Mouse (Mus musculus): ENCODE results near the gene Spi1.
A peak's percentile ranks its signal among the peaks of the same experiment; 100 is the strongest.
"Not testable (repeated sequence)": the region's sequence is repeated elsewhere in the genome, so short reads cannot be mapped to it uniquely, and the experiment has no call there.

Gene Spi1

GRCm38 (mm10) chr2:91090827-91091226 is 8.6 kb downstream of the Spi1 start:
- DNase-seq (ENCODE audit: low read depth, low spot score) = no peak

GRCm38 (mm10) chr2:91096524-91096923 is 14.3 kb downstream of the Spi1 start:
- no peak for DNase-seq (ENCODE audit: low read depth, low spot score)

- DNase-seq (ENCODE audit: low read depth, low spot score) = no peak
Observed at GRCm38 (mm10) chr2:91097015-91097414, 14.8 kb downstream of the Spi1 start.

DNA sequence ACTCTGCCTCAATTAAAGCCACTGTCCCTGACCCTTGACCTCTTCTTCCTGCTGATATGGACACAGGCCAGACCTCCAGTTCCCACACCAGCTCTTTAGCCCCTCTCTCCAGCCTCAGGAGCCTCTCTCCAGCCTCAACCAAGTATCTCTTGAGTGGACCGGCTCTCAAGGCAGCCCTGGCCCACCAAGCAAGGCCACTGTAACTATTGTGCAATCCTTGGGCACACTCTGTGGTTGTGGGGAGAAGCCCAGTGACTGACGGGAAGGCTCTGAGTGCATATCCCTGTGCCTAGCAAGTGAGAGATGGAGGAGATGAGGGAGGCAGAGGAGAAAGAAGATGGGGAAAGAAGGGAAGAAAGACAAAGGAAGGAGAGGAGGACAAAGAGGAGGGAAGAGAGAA is 16.0 kb downstream of the Spi1 start:
- no peak for DNase-seq (ENCODE audit: low read depth, low spot score)

DNA sequence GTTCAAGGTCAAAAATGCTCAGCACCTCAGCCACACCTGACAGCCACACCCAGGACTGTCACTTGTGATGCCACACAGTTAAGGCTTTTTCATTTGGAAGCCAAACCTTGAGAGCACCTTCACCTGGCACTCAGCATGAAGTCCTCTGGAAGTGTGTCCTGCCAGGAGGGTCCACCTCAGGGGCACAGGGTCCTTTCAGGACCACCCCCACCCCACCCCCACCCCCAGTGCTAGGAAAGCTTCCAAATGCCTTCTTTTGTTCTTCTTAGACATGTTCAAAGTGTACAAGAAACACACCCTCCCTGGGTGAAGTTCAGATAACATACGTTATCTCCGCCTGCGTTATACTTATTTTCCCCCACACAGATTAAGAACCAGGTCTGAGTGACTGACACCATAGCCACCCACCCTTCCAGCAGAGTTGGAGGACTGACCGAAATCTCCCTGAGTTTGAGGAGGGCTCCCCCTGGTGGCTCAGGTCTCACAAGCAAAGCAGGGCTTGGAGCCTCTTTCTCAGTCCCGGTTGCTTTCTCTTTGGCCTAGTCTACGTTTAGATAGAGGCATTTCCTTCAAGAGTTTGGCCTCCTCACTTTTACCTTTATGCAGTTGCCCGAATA is 19.0 kb downstream of the Spi1 start:
- DNase-seq (ENCODE audit: low read depth, low spot score) = peak; percentile 53

DNA sequence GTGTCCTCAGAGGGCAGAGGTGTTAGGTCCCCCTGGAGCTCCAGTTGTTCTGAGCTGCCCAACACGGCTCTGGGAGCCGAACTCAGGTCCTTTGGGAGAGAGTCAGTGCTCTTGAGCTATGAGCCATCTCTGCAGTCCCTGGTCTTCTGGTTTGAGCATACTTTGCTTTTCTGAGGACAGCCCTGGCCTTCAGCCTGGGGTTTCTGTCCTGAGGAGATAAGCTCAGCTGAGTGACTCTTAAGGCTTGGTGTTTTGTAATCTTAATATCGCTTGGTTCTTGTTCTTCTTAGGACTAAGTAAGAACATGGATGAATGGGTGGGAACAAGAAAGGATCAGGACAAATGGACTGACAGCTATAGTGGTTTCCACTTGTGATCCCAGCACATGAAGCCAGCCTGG is 26.0 kb downstream of the Spi1 start:
- no peak for DNase-seq (ENCODE audit: low read depth, low spot score)

- no peak for DNase-seq (ENCODE audit: low read depth, low spot score)
Observed at GRCm38 (mm10) chr2:91109241-91109640, 27.1 kb downstream of the Spi1 start.

DNA sequence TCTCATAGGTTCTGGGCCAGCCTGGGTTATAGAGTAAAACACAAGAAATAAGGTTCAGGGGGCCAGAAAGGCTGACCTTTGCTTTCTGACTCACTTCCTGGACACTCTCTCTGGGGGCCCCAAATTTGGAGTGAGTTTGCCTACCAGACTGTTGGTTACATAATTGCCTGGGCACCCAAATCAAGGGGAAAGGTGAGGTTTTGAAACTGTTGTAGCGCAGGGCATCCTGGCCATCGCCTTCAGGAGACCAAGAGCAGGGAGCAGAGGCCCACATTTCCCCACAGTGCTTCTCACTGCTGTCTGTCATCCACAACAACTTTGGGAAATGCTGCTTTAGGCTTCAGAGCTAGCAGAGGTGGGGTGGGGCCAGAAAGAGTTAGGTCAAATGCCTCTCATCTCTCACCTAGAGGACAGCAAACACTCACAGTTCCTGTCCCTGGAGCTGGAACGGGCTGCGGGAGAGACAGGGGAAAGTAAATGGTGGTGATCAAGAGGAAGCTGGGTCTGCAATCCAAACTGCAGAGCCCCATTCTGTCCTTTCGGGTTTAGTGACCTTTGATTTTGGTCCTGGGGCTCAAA is 27.7 kb downstream of the Spi1 start:
- DNase-seq (ENCODE audit: low read depth, low spot score) = no peak

DNA sequence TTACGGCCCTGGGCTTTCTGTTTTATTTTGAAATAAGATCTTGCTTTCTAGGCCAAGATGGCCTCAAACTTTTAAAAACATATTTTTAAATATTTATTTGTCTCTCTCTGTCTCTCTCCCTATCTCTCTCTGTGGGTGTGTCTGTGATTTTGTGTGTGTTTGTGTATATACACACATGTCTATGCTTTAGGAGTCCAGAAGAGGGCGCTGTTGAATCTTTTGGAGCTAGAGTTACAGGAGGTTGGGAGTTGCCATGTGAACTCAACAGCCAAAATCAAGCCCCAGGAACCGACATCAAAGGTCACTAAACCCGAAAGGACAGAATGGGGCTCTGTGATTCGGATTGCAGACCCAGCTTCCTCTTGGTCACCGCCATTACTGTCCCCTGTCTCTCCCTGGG is 28.2 kb downstream of the Spi1 start:
- DNase-seq (ENCODE audit: low read depth, low spot score) = no peak

DNA sequence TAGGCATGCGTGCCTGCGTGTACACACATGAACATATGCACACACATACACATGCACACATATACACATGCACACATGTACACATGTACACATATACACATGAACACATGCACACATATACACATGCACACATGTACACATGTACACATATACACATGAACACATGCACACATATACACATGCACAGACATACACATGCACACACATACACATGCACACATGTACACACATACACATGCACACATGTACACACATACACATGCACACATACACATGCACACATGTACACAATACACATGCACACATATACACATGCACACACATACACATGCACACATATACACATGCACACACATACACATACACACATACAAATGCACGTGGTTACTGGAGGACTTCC is 29.6 kb downstream of the Spi1 start:
- DNase-seq (ENCODE audit: low read depth, low spot score) = not testable (repeated sequence)

DNA sequence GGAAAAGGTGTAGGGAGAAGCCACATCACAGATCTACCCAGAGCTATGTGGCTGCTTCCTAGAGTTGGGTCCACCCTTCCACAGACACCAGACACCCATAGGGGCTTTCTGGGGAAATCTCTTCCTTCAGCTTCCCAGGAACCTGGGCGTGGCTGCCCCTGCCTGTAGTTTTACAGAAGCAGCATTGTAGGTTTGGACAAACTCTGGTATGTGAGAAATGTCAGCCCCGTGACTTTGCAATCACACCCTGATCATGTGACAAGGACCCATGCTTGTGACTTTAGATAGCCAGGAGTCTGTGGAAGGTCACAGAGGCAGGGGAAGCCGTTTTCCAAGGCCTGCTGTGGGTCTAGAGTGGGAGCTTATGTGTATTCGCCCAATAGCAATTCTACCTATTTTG is 30.3 kb downstream of the Spi1 start:
- DNase-seq (ENCODE audit: low read depth, low spot score) = no peak

DNA sequence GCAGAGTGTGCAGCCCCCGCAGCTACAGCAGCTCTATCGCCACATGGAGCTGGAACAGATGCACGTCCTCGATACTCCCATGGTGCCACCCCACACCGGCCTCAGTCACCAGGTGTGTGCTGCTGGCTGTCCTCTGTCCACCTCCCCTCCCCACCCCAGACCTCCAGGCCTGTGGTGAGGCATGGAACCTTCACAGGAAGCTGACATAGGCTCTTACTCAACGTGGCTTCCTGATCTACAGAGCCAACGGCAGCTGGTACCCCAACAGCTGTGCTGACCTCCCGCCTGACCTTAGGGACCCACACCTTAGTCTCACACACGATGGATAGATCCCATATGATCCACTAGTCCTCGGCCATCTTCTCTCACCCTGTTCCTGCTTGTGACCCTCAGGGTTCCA is 31.1 kb downstream of the Spi1 start:
- DNase-seq (ENCODE audit: low read depth, low spot score) = no peak

DNA sequence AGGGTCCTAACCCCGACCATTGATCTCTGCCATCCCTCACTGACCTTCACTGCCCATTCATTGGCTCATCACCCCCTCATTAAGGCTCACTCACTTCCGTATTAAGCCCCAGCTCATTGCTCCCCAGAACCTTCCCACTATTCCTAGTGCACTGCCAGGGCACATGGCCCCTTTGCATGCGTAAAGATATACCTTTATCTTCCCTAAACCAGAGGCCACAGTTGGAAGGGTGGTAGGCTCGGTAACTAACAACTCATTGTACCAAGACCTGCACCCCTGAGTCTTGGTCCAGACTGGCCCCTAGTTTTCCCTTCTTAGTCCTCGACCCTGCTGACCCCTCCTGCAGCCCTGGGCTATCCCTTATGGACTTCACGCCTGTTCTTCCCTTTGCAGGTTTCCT is 31.7 kb downstream of the Spi1 start:
- no peak for DNase-seq (ENCODE audit: low read depth, low spot score)

DNA sequence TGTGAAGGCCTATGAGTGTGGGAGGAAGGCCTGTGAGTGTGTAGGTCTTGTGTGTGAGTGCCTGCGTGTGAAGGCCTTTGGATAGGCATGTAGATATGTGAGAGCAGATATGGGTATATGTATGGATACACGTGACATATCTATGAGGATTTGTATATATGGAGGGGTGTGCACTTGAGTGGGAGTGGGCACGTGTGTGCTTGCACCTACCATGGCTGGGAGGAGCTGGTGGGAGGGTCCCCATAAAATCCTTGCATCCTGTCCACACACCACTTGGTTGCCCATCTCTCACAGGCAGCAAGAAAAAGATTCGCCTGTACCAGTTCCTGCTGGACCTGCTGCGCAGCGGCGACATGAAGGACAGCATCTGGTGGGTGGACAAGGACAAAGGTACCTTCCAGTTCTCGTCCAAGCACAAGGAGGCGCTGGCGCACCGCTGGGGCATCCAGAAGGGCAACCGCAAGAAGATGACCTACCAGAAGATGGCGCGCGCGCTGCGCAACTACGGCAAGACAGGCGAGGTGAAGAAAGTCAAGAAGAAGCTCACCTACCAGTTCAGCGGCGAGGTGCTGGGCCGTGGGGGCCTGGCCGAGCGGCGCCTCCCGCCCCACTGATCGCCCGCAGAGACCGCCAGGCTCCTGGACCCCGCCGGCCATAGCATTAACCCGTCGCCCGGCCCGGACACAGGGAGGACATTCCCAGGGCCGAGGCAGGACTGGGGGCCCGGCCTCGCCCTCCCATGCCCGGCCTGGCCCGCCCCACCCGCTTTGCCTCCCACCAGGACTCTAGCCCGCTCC is 32.8 kb downstream of the Spi1 start:
- peak; percentile 86 for DNase-seq (ENCODE audit: low read depth, low spot score)

GRCm38 (mm10) chr2:91115578-91115970 is 33.4 kb downstream of the Spi1 start:
- DNase-seq (ENCODE audit: low read depth, low spot score) = no peak

GRCm38 (mm10) chr2:91116842-91117241 is 34.7 kb downstream of the Spi1 start:
- DNase-seq (ENCODE audit: low read depth, low spot score) = no peak

DNA sequence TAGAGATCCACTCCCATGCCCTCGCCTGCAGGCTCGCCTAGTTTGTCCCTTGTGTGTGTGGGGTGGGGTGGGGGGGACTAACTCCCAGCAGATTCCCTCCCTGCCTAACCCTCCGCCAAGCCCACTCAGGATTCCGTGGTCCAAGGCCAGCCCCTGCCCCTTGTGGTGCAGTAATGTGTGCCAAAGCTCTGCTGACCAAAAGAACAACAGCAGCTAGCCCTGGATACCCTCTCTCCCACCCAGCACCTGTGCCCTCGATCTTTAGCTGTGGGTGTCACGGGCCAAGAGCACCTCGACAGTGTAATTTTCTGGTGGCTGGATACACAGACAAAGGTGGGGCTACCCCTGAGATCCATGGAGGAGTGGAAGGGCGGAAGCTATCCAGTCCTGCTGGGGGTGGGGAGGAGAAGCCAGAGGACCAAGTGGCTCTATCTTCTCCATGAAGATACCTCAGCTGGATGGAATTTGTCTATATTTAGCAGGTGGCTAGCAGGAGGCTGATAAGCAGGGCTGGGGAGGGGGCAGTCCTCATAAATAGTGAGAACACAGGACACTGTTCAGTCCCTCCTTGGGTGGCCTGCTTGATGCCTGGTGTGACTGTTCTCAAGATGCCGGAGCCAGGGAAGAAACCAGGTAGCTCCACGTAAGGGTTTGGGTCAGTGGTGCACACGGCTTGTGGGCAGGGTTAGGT is 35.5 kb downstream of the Spi1 start, which contains the start of gene Mybpc3:
TSS of gene Mybpc3 (plus strand) at position 560 of the 691 bp plus-strand sequence.
- no peak for DNase-seq (ENCODE audit: low read depth, low spot score)

DNA sequence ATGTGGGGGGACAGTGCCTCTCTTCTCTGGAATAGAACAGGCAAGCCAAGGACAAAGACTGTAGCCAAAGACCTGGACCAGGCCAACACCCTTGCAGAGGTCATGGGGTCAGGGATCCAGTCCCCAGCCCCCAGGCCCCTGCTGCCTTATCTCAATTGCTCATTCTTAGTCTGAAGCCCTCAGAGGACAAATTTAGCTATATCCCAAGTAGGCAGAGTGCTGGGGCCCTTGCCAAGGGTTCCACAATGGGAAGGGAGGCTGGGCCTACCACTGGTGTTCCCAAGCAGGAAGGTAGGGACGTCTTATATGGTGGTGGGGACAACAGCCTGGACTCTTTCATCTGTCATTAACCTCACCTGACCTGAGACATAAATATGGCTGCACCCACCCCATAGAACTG is 36.5 kb downstream of the Spi1 start:
- no peak for DNase-seq (ENCODE audit: low read depth, low spot score)

DNA sequence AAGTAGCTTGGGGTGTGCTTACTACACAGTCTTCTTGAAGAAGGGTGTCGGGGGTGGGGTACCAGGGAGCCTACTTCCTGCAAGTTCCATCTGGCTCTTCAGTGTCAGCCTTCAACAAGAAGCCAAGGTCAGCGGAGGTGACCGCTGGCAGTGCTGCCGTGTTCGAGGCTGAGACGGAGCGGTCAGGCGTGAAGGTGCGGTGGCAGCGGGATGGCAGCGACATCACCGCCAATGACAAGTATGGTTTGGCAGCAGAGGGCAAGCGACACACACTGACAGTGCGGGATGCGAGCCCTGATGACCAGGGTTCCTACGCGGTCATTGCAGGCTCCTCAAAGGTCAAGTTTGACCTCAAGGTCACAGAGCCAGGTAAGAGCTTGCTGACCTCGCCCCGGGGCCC is 36.9 kb downstream of the Spi1 start:
- DNase-seq (ENCODE audit: low read depth, low spot score) = no peak

GRCm38 (mm10) chr2:91119551-91119950 is 37.4 kb downstream of the Spi1 start:
- DNase-seq (ENCODE audit: low read depth, low spot score) = no peak

DNA sequence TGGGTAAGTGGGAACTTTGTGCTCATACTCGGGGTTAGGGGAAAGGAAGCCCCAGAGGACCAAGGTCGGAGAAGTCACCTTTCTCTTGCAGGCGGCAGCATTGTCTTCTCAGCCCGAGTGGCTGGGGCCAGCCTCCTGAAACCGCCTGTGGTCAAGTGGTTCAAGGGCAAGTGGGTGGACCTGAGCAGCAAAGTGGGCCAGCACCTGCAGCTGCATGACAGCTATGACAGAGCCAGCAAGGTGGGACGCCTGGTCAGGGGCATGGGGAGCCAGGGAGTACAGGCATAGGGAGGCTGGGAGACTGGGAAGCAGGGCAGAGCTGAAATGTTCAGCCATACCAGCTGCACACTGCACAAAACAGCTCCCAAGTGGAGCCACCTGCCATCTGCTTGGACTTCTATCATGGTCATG is 38.1 kb downstream of the Spi1 start:
- DNase-seq (ENCODE audit: low read depth, low spot score) = no peak

GRCm38 (mm10) chr2:91121011-91121410 is 38.8 kb downstream of the Spi1 start:
- DNase-seq (ENCODE audit: low read depth, low spot score) = no peak

All from WW6 (cell line).